ENCODE assay signal across 9 mouse cellular contexts in the genomic region with DNA sequence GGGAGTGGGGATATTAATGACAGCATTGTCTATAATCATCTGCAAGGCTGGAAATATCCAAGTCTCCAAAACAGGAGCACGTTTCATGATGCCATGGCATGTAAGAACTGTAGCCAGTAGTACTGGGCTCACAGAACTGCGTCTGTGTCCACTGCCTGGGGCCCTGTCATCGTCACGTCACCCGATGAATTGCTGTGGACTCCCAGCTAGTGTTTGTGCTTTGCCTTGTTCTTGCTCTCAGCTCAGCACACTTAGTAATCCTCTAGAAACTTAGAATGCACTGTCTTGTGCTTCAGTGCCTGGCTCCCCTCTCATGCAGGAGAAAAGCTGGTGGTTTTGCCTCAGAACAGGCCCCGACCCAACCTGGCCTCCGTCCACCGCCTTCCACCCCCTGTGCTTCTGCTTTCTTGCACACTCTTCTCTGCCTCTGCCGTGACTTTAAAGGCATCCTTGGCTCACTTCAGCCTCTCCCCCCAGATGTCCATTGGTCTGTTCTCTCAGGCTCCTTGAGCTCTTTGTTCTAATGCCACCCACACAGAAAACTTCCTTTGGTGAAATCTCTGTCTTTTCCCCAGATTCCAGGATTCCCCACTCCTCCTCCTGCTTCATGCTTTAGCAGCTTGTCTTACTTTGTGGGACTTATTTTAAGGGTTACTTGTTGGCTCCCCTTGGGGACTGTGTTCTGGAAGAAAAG. TPM values are rescaled to one million over a fixed set of nuclear protein-coding genes. Genes with fewer than 3 reads are reported as not detected.
A peak's percentile ranks its signal among the peaks of the same experiment; 100 is the strongest.
DNase-seq lines count a peak whose midpoint lies in the region; ATAC-seq and TF ChIP-seq lines count a peak whose summit lies in the region.
"Had no signal": no experiment of that assay in that cellular context is flagged by ENCODE, and none has a peak within 500 bp of the region (broad histone marks: within the 10 kb centered on the region; RNA-seq: fewer than 3 reads in every experiment).

No protein-coding gene starts in this region.

- WGBS in liver, embryonic 13.5 days (ENCODE audit: insufficient replicate concordance) = 56% methylated on average over 9 of the region's 9 CpGs
- 43% methylated on average over 9 of the region's 9 CpGs for WGBS in liver, postnatal 0 days (ENCODE audit: insufficient replicate concordance)
- WGBS in hindbrain, embryonic 12.5 days = 12% methylated on average over 9 of the region's 9 CpGs
- WGBS in neural tube, embryonic 14.5 days = 14% methylated on average over 9 of the region's 9 CpGs

- H3K27ac ChIP-seq in liver, embryonic 13.5 days = 0 out of 2 replicates have a peak overlapping the region, but pooled peaks have one; percentile 20
- H3K27ac ChIP-seq in liver, postnatal 0 days (ENCODE audit: low read depth) = no peak overlapping the region
- peak overlapping the region; percentile 43; the same call in 1 of the 2 replicates for H3K27ac ChIP-seq in embryonic fibroblast, embryonic 13.5 days (ENCODE audit: insufficient read depth, low read length)
- peak overlapping the region; percentile 75 for H3K27ac ChIP-seq in hindbrain, embryonic 12.5 days
- peak overlapping the region; percentile 44; the same call in 1 of the 2 replicates for H3K27ac ChIP-seq in neural tube, embryonic 14.5 days (ENCODE audit: low read depth, low read length)

- no peak overlapping the region for H3K9ac ChIP-seq in liver, embryonic 13.5 days
- no peak overlapping the region; the same call in 1 of the 2 replicates for H3K9ac ChIP-seq in liver, postnatal 0 days (replicated peaks)
- peak overlapping the region; percentile 18; the same call in 1 of the 2 replicates for H3K9ac ChIP-seq in hindbrain, embryonic 12.5 days
- H3K9ac ChIP-seq in neural tube, embryonic 14.5 days (replicated peaks; ENCODE audit: low read depth, low read length) = no peak overlapping the region

- no peak for TF ChIP-seq POLR2A in embryonic fibroblast, embryonic 13.5 days (IDR thresholded peaks at IDR 0.05; ENCODE audit: low read depth, low read length)

- TF ChIP-seq EP300 in liver, postnatal 0 days (IDR thresholded peaks at IDR 0.05; ENCODE audit: low read depth) = no peak

- H3K4me3 ChIP-seq in liver, embryonic 13.5 days (replicated peaks) = no peak overlapping the region
- no peak overlapping the region for H3K4me3 ChIP-seq in liver, postnatal 0 days (ENCODE audit: low read depth, low read length)
- no peak overlapping the region for H3K4me3 ChIP-seq in embryonic fibroblast, embryonic 13.5 days (ENCODE audit: insufficient read depth, low read length)
- no peak overlapping the region for H3K4me3 ChIP-seq in hindbrain, embryonic 12.5 days
- H3K4me3 ChIP-seq in neural tube, embryonic 14.5 days (ENCODE audit: low read depth, low read length) = no peak overlapping the region

- H3K4me2 ChIP-seq in liver, embryonic 13.5 days = no peak overlapping the region
- no peak overlapping the region for H3K4me2 ChIP-seq in liver, postnatal 0 days (ENCODE audit: low read depth, low read length)
- no peak overlapping the region for H3K4me2 ChIP-seq in hindbrain, embryonic 12.5 days (replicated peaks)
- no peak overlapping the region for H3K4me2 ChIP-seq in neural tube, embryonic 14.5 days (ENCODE audit: low read depth, low read length)

- TF ChIP-seq CTCF in liver, postnatal 0 days (IDR thresholded peaks at IDR 0.05; ENCODE audit: low read depth) = no peak
- no peak for TF ChIP-seq CTCF in embryonic fibroblast, embryonic 13.5 days (IDR thresholded peaks at IDR 0.05; ENCODE audit: borderline replicate concordance, insufficient read depth, low read length)

- no peaks in the 10 kb centered on the region for H3K27me3 ChIP-seq in liver, embryonic 13.5 days
- no peaks in the 10 kb centered on the region for H3K27me3 ChIP-seq in liver, postnatal 0 days (ENCODE audit: insufficient read depth, low read length)
- no peaks in the 10 kb centered on the region for H3K27me3 ChIP-seq in hindbrain, embryonic 12.5 days
- H3K27me3 ChIP-seq in neural tube, embryonic 14.5 days (ENCODE audit: control insufficient read depth, insufficient read depth, low read length) = no peaks in the 10 kb centered on the region

- DNase-seq in liver, embryonic 13.5 days = no peak
- DNase-seq in liver, postnatal 0 days = no peak
- DNase-seq in urinary bladder, adult 2 months (ENCODE audit: low spot score) = no peak
- DNase-seq in cerebellum, postnatal 36 days = no peak
- DNase-seq: gastrocnemius, postnatal 36 days; thymus, postnatal 36 days had no signal

- H3K9me3 ChIP-seq in liver, embryonic 13.5 days (replicated peaks) = no peaks in the 10 kb centered on the region
- H3K9me3 ChIP-seq in liver, postnatal 0 days (ENCODE audit: low read length) = no peaks in the 10 kb centered on the region
- no peaks in the 10 kb centered on the region for H3K9me3 ChIP-seq in hindbrain, embryonic 12.5 days (replicated peaks)
- H3K9me3 ChIP-seq in neural tube, embryonic 14.5 days (ENCODE audit: control insufficient read depth, low read length) = no peaks in the 10 kb centered on the region

- H3K36me3 ChIP-seq in liver, embryonic 13.5 days = no peaks in the 10 kb centered on the region
- no peaks in the 10 kb centered on the region for H3K36me3 ChIP-seq in liver, postnatal 0 days (replicated peaks; ENCODE audit: insufficient read depth, low read length)
- H3K36me3 ChIP-seq in hindbrain, embryonic 12.5 days = no peaks in the 10 kb centered on the region
- no peaks in the 10 kb centered on the region for H3K36me3 ChIP-seq in neural tube, embryonic 14.5 days (ENCODE audit: control insufficient read depth, insufficient read depth, low read length)

- ATAC-seq in liver, embryonic 13.5 days (ENCODE audit: low read depth) = no peak
- no peak for ATAC-seq in liver, postnatal 0 days
- ATAC-seq in hindbrain, embryonic 12.5 days (ENCODE audit: low FRiP score) = 0 out of 2 replicates have a peak, but pooled peaks have one; percentile 21
- ATAC-seq in neural tube, embryonic 14.5 days (ENCODE audit: low read depth) = no peak

- peaks cover 68% of the 10 kb centered on the region for H3K4me1 ChIP-seq in liver, embryonic 13.5 days (replicated peaks)
- peaks cover 39% of the 10 kb centered on the region for H3K4me1 ChIP-seq in liver, postnatal 0 days (ENCODE audit: insufficient read depth)
- peaks cover 29% of the 10 kb centered on the region for H3K4me1 ChIP-seq in embryonic fibroblast, embryonic 13.5 days (ENCODE audit: control insufficient read depth, insufficient read depth, low read length)
- H3K4me1 ChIP-seq in hindbrain, embryonic 12.5 days = peaks cover 55% of the 10 kb centered on the region
- H3K4me1 ChIP-seq in neural tube, embryonic 14.5 days (ENCODE audit: control insufficient read depth, insufficient read depth, low read length) = peaks cover 28% of the 10 kb centered on the region; the same call in 1 of the 2 replicates

RNA-seq across cellular contexts. Expression of a gene that starts 39.7 kb away (rescaled TPM):
- polyA plus RNA-seq in liver, embryonic 13.5 days (2015; fragmentation: Nextera tagmentation; extraction: Ambion mirVana) = 60.8 and 67.3 TPM in 2 replicates
- polyA plus RNA-seq in liver, postnatal 0 days (2015; fragmentation: Nextera tagmentation; extraction: Ambion mirVana) = 40.0 and 42.3 TPM in 2 replicates
- 123 and 140 TPM in 2 replicates for polyA plus RNA-seq in embryonic fibroblast, embryonic 13.5 days (2011; ENCODE audit: insufficient read length, low read depth, missing spikeins)
- polyA plus RNA-seq in hindbrain, embryonic 12.5 days (2016; fragmentation: Nextera tagmentation; extraction: Ambion mirVana) = 104 and 114 TPM in 2 replicates
- 105 and 111 TPM in 2 replicates for polyA plus RNA-seq in neural tube, embryonic 14.5 days (2014; fragmentation: Nextera tagmentation; extraction: Ambion mirVana)
- 75.0 and 84.5 TPM in 2 replicates for polyA plus RNA-seq in urinary bladder, adult 2 months (2012; rRNA removed)

RNA-seq across cellular contexts. Expression of a gene that starts 52.2 kb away (rescaled TPM):
- polyA plus RNA-seq in liver, embryonic 13.5 days (2015; fragmentation: Nextera tagmentation; extraction: Ambion mirVana) = 5.8 and 7.5 TPM in 2 replicates
- polyA plus RNA-seq in liver, postnatal 0 days (2015; fragmentation: Nextera tagmentation; extraction: Ambion mirVana) = 8.1 and 8.5 TPM in 2 replicates
- 43.1 and 56.1 TPM in 2 replicates for polyA plus RNA-seq in embryonic fibroblast, embryonic 13.5 days (2011; ENCODE audit: insufficient read length, low read depth, missing spikeins)
- 50.7 and 54.9 TPM in 2 replicates for polyA plus RNA-seq in hindbrain, embryonic 12.5 days (2016; fragmentation: Nextera tagmentation; extraction: Ambion mirVana)
- 75.8 and 87.1 TPM in 2 replicates for polyA plus RNA-seq in neural tube, embryonic 14.5 days (2014; fragmentation: Nextera tagmentation; extraction: Ambion mirVana)
- 31.3 and 41.1 TPM in 2 replicates for polyA plus RNA-seq in urinary bladder, adult 2 months (2012; rRNA removed)
